Mouse (Mus musculus): ENCODE data around the gene Sv2a. TPM values are rescaled to one million over a fixed set of nuclear protein-coding genes. Genes with fewer than 3 reads are reported as not detected.
A peak's percentile ranks its signal among the peaks of the same experiment; 100 is the strongest.

Gene Sv2a
- total and polyA plus RNA-seq, 2 experiments from 2014 or later: 112 to 124 TPM

GRCm38 (mm10) chr3:96230404-96230803 is 49.5 kb downstream of the Sv2a start:
- no peaks in the 10 kb centered on the region for H3K27me3 ChIP-seq (ENCODE audit: insufficient read depth, low read length)
- TF ChIP-seq CTCF (IDR thresholded peaks at IDR 0.05; ENCODE audit: low read depth): no peak
- H3K27ac ChIP-seq (ENCODE audit: low read depth, low read length): no peak overlapping the region
- no peak for DNase-seq
- H3K9me3 ChIP-seq (ENCODE audit: low read length): no peaks in the 10 kb centered on the region
- H3K9ac ChIP-seq: no peak overlapping the region
- 85% methylated on average over 2 of the region's 2 CpGs for WGBS
- H3K4me1 ChIP-seq (ENCODE audit: insufficient read depth): no peaks in the 10 kb centered on the region
- H3K4me3 ChIP-seq (ENCODE audit: low read depth, low read length): no peak overlapping the region
- H3K36me3 ChIP-seq (ENCODE audit: insufficient read depth): no peaks in the 10 kb centered on the region
- no peak for ATAC-seq
- no peak overlapping the region for H3K4me2 ChIP-seq (ENCODE audit: low read depth)

DNA sequence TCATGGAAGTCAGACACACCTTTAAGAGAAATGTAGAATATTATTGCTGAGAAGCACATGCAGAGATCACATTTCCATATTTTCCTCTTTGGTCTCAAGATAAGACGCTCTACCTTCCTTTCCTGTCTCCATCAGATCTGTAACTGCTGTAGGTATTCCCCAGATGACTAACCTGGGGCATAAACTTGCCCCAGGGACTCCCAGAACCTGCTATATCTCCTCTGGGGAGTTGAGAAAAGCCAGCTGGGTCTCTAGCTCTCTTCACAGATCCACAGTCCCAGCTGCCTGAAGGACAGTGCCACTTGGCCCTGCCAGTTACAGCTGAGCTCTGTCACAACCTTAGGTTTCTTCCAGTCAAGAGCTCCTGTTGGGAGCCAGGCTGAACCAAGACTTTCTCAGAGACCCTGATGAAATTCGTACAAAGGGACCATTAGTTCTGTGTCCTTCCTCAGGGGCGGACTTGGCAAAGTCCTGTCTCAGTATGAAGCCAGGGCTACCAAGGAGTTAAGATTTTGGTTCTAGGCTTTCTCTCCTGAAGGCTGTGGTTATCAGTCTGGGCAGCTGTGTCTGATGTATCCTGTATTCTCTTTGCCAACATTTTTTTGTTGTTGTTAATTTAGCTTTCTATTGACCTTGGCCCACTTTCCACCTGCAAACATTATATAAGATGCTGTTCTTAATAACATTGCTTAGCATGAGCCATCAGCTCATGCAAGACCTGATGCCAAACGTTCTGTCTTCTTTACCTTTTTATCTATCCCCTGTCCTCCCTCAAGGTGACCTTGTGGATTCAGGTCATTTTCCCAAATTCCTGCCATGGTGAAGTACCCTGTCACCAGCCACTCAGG is 50.2 kb downstream of the Sv2a start:
- Histone ChIP-seq H3K9me3 (ENCODE audit: low read length) (no peaks in the 10 kb centered on the region), H3K4me2 (ENCODE audit: low read depth) (no peak overlapping the region), H3K4me1 (ENCODE audit: insufficient read depth) (no peaks in the 10 kb centered on the region), H3K9ac (no peak overlapping the region), H3K4me3 (ENCODE audit: low read depth, low read length) (no peak overlapping the region), H3K27me3 (ENCODE audit: insufficient read depth, low read length) (no peaks in the 10 kb centered on the region), H3K36me3 (ENCODE audit: insufficient read depth) (no peaks in the 10 kb centered on the region), H3K27ac (ENCODE audit: low read depth, low read length) (no peak overlapping the region)
- WGBS: 79% methylated on average over 4 of the region's 4 CpGs
- ATAC-seq: no peak
- no peak for TF ChIP-seq CTCF (IDR thresholded peaks at IDR 0.05; ENCODE audit: low read depth)
- DNase-seq: no peak

GRCm38 (mm10) chr3:96231758-96232120 is 50.8 kb downstream of the Sv2a start:
- no peak overlapping the region for H3K9ac ChIP-seq
- 60% methylated on average over 2 of the region's 2 CpGs for WGBS
- no peak overlapping the region for H3K4me3 ChIP-seq (ENCODE audit: low read depth, low read length)
- no peak overlapping the region for H3K4me2 ChIP-seq (ENCODE audit: low read depth)
- no peaks in the 10 kb centered on the region for H3K4me1 ChIP-seq (ENCODE audit: insufficient read depth)
- no peak overlapping the region for H3K27ac ChIP-seq (ENCODE audit: low read depth, low read length)
- ATAC-seq (no peak), DNase-seq (no peak)
- no peaks in the 10 kb centered on the region for H3K27me3 ChIP-seq (ENCODE audit: insufficient read depth, low read length)
- TF ChIP-seq CTCF (IDR thresholded peaks at IDR 0.05; ENCODE audit: low read depth): no peak
- H3K36me3 ChIP-seq (ENCODE audit: insufficient read depth): no peaks in the 10 kb centered on the region
- H3K9me3 ChIP-seq (ENCODE audit: low read length): no peaks in the 10 kb centered on the region

GRCm38 (mm10) chr3:96234914-96235313 is 54.0 kb downstream of the Sv2a start:
- Histone ChIP-seq H3K27me3 (ENCODE audit: insufficient read depth, low read length) (no peaks in the 10 kb centered on the region), H3K4me1 (ENCODE audit: insufficient read depth) (0 out of 2 replicates have a peak, but pooled peaks cover 3% of the 10 kb centered on the region), H3K27ac (ENCODE audit: low read depth, low read length) (no peak overlapping the region), H3K4me3 (ENCODE audit: low read depth, low read length) (no peak overlapping the region), H3K4me2 (ENCODE audit: low read depth) (no peak overlapping the region), H3K9me3 (ENCODE audit: low read length) (no peaks in the 10 kb centered on the region), H3K36me3 (ENCODE audit: insufficient read depth) (no peaks in the 10 kb centered on the region), H3K9ac (no peak overlapping the region)
- ATAC-seq (no peak), DNase-seq (no peak)
- TF ChIP-seq CTCF (IDR thresholded peaks at IDR 0.05; ENCODE audit: low read depth): no peak
- 90% methylated on average over 2 of the region's 2 CpGs for WGBS

DNA sequence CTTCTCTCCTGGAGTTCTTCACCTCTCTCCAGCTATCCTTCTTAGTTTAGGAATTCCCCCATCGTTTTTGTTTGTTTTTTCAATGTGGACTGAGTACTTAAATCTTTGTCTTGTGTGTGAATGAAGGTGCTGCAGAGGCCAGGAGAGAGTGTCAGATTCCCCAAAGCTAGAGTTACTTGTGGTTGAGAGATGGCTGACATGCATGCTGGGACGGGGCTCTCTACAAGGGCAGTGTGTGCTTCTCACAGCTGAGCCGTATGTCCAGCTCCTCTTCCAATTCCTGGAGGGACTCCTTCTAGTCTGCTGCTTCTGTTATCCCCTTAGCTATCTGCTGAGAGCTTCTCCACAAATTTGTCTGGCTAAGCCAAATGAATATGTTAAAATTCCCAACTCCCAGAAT is 54.9 kb downstream of the Sv2a start:
- H3K27me3 ChIP-seq (ENCODE audit: insufficient read depth, low read length): no peaks in the 10 kb centered on the region
- no peak overlapping the region for H3K4me3 ChIP-seq (ENCODE audit: low read depth, low read length)
- TF ChIP-seq CTCF (IDR thresholded peaks at IDR 0.05; ENCODE audit: low read depth): no peak
- ATAC-seq (no peak), DNase-seq (no peak)
- no peak overlapping the region for H3K9ac ChIP-seq
- no peaks in the 10 kb centered on the region for H3K36me3 ChIP-seq (ENCODE audit: insufficient read depth)
- 65% methylated on average over 3 of the region's 3 CpGs for whole genome bisulfite sequencing
- H3K4me2 ChIP-seq (ENCODE audit: low read depth): no peak overlapping the region
- H3K27ac ChIP-seq (ENCODE audit: low read depth, low read length): no peak overlapping the region
- H3K4me1 ChIP-seq (ENCODE audit: insufficient read depth): 0 out of 2 replicates have a peak, but pooled peaks cover 3% of the 10 kb centered on the region
- no peaks in the 10 kb centered on the region for H3K9me3 ChIP-seq (ENCODE audit: low read length)

DNA sequence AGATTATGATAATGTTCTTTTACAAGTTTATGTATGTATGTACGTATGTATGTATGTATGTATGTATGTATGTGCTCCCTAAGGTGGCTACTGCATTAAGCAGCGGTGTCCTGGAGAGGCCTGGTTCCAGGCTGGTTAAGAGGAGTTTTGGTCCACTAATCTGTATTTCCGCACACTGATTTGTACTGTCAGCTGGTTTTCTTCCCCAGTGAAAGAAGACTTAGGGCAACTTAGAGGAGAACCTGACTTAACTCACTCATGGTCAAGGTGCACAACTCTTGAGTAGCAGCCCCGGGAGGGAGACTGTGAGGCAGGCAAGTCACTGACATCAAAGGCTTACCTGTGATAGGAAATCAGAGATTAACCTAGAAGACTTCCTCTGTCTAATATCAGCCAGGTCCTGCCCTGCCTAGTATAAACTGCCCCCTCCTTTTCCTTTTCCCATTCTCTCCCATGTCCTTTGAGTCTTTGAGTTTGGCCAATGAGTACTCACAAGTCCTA is 55.9 kb downstream of the Sv2a start:
- TF ChIP-seq CTCF (IDR thresholded peaks at IDR 0.05; ENCODE audit: low read depth): no peak
- Histone ChIP-seq H3K4me1 (ENCODE audit: insufficient read depth) (0 out of 2 replicates have a peak, but pooled peaks cover 3% of the 10 kb centered on the region), H3K9me3 (ENCODE audit: low read length) (no peaks in the 10 kb centered on the region), H3K9ac (no peak overlapping the region), H3K4me3 (ENCODE audit: low read depth, low read length) (no peak overlapping the region), H3K36me3 (ENCODE audit: insufficient read depth) (no peaks in the 10 kb centered on the region), H3K4me2 (ENCODE audit: low read depth) (0 out of 2 replicates have a peak overlapping the region, but pooled peaks have one; percentile 37), H3K27ac (ENCODE audit: low read depth, low read length) (no peak overlapping the region), H3K27me3 (ENCODE audit: insufficient read depth, low read length) (no peaks in the 10 kb centered on the region)
- DNase-seq (no peak), ATAC-seq (no peak)
- WGBS: 80% methylated on average over 4 of the region's 4 CpGs

GRCm38 (mm10) chr3:96237335-96237903 is 56.5 kb downstream of the Sv2a start:
- Histone ChIP-seq H3K27me3 (ENCODE audit: insufficient read depth, low read length) (no peaks in the 10 kb centered on the region), H3K36me3 (ENCODE audit: insufficient read depth) (no peaks in the 10 kb centered on the region), H3K4me3 (ENCODE audit: low read depth, low read length) (no peak overlapping the region), H3K9ac (no peak overlapping the region), H3K27ac (ENCODE audit: low read depth, low read length) (no peak overlapping the region), H3K9me3 (ENCODE audit: low read length) (no peaks in the 10 kb centered on the region), H3K4me1 (ENCODE audit: insufficient read depth) (0 out of 2 replicates have a peak, but pooled peaks cover 3% of the 10 kb centered on the region), H3K4me2 (ENCODE audit: low read depth) (peak overlapping the region; percentile 37)
- DNase-seq (no peak), ATAC-seq (no peak)
- no peak for TF ChIP-seq CTCF (IDR thresholded peaks at IDR 0.05; ENCODE audit: low read depth)
- 22% methylated on average over 7 of the region's 7 CpGs for WGBS

Data from forebrain, postnatal 0 days (tissue).